Mouse (Mus musculus): Measurements from ENCODE around the gene Kiz. TPM values are rescaled to one million over a fixed set of nuclear protein-coding genes. Genes with fewer than 3 reads are reported as not detected.

Kiz gene
- total and polyA plus RNA-seq, 2 experiments from 2014 or later = 6.9 to 18.6 TPM

DNA sequence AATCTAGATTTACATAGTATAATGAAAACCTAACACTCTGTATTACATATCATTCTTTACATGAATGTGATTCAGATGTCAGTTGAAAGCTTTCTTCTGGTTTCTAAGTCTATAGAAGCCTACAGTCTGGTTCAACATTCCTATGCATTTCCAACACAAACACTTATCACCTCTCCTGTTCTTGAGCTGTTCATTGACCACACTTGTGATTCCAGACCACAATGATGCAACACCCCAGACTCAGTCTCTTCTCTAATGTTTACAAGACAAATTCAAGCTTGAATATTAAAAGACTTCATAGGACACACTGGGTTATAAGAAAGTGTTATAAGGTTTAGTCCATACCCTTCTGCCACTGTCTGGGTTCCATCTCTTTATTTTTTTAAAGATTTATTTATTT, 153.4 kb downstream of the Kiz start:
- Histone ChIP-seq H3K9ac (replicated peaks; ENCODE audit: low read length) (no peak overlapping the region), H3K9me3 (ENCODE audit: low read length) (no peaks in the 10 kb centered on the region), H3K27ac (no peak overlapping the region), H3K27me3 (ENCODE audit: insufficient read depth, low read length) (no peaks in the 10 kb centered on the region), H3K36me3 (ENCODE audit: insufficient read depth, low read length) (no peaks in the 10 kb centered on the region), H3K4me2 (ENCODE audit: low read depth, low read length) (no peak overlapping the region), H3K4me3 (ENCODE audit: low read length) (no peak overlapping the region), H3K4me1 (ENCODE audit: insufficient read depth, low read length) (peaks cover 11% of the 10 kb centered on the region; the same call in 1 of the 2 replicates)
- no peak for ATAC-seq
- no peak for DNase-seq (ENCODE audit: low spot score)
- TF ChIP-seq CTCF (IDR thresholded peaks at IDR 0.05; ENCODE audit: low read depth) = no peak

DNA sequence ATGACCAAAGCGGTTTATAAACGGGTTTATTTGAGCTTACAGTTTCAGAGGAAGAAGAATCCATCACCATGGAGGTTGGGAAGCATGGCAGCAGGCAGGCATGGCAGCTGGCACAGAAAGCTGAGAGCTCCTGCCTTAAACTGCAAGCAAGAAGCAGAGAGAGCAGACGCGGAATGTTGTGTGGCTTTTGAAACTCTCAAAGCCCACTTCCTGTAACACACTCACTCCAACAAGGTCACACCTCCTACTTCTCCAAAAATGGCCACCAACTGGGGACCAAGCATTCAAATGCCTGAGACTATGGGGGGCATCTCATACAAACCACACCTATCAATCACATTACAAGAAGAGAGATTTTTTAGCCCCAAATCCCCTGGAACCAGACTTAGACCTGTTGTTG, 154.5 kb downstream of the Kiz start:
- Histone ChIP-seq H3K9ac (replicated peaks; ENCODE audit: low read length) (no peak overlapping the region), H3K27ac (no peak overlapping the region), H3K4me2 (ENCODE audit: low read depth, low read length) (no peak overlapping the region), H3K27me3 (ENCODE audit: insufficient read depth, low read length) (no peaks in the 10 kb centered on the region), H3K9me3 (ENCODE audit: low read length) (no peaks in the 10 kb centered on the region), H3K4me1 (ENCODE audit: insufficient read depth, low read length) (peaks cover 14% of the 10 kb centered on the region; the same call in 1 of the 2 replicates), H3K36me3 (ENCODE audit: insufficient read depth, low read length) (no peaks in the 10 kb centered on the region), H3K4me3 (ENCODE audit: low read length) (no peak overlapping the region)
- TF ChIP-seq CTCF (IDR thresholded peaks at IDR 0.05; ENCODE audit: low read depth) = no peak
- no peak for DNase-seq (ENCODE audit: low spot score)
- WGBS = 94% methylated on average over 4 of the region's 4 CpGs
- ATAC-seq = no peak

DNA sequence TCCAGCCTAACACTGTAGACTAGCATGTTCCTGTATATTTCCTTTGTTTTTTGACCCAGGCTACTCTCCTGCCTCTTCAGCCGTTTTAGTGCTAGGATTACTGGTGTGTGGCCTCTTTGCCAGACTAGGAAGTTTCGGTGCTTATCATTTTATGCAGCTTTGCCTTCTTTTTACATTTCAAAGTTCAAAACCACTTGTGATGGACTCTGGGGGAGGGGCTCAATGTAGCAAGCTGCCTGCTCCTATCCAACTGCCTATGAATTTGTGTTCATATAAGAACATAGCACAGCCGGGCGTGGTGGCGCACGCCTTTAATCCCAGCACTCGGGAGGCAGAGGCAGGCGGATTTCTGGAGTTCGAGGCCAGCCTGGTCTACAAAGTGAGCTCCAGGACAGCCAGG, 155.3 kb downstream of the Kiz start:
- 96% methylated on average over 9 of the region's 9 CpGs for WGBS
- Histone ChIP-seq H3K4me3 (ENCODE audit: low read length) (no peak overlapping the region), H3K27me3 (ENCODE audit: insufficient read depth, low read length) (no peaks in the 10 kb centered on the region), H3K9ac (replicated peaks; ENCODE audit: low read length) (no peak overlapping the region), H3K27ac (no peak overlapping the region), H3K9me3 (ENCODE audit: low read length) (no peaks in the 10 kb centered on the region), H3K4me2 (ENCODE audit: low read depth, low read length) (no peak overlapping the region), H3K36me3 (ENCODE audit: insufficient read depth, low read length) (no peaks in the 10 kb centered on the region), H3K4me1 (ENCODE audit: insufficient read depth, low read length) (peaks cover 14% of the 10 kb centered on the region; the same call in 1 of the 2 replicates)
- DNase-seq (ENCODE audit: low spot score) (no peak), ATAC-seq (no peak)
- no peak for TF ChIP-seq CTCF (IDR thresholded peaks at IDR 0.05; ENCODE audit: low read depth)

DNA sequence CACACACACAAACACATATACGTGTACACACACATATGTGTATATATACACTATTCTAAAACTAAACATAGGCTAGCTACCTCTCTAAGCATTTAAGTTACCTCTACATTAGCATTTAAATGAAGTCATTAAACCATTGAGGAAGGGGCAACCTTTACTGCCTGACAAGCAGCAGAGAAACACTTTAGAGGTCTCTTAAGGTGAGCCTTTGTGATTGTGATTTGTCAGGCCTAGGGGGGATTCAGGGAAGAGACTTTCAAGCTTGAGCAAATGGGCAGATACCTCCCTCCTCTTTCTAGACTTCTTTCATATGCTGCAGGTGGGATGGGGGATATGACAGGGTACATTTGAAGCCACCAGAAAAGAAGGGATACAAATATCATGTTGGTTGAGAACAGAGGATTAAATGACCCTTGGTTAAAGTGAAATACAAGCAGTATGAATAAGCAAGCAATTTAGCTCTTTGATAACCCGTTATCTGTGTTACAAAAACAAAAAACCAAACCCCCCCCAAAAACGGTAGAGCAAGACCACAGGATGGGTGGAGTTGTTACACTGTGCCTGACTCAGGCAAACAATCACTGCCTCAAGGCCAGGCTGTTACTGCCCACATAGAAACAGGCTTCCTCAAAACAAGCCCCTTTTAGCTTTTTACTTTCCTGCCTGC, 155.9 kb downstream of the Kiz start:
- Histone ChIP-seq H3K9ac (replicated peaks; ENCODE audit: low read length) (peak overlapping the region; percentile 83), H3K9me3 (ENCODE audit: low read length) (no peaks in the 10 kb centered on the region), H3K4me1 (ENCODE audit: insufficient read depth, low read length) (peaks cover 14% of the 10 kb centered on the region; the same call in 1 of the 2 replicates), H3K36me3 (ENCODE audit: insufficient read depth, low read length) (no peaks in the 10 kb centered on the region), H3K4me2 (ENCODE audit: low read depth, low read length) (peak overlapping the region; percentile 79), H3K27me3 (ENCODE audit: insufficient read depth, low read length) (no peaks in the 10 kb centered on the region), H3K4me3 (ENCODE audit: low read length) (peak overlapping the region; percentile 95), H3K27ac (peak overlapping the region; percentile 98)
- 79% methylated on average over 3 of the region's 3 CpGs for WGBS
- no peak for ATAC-seq
- TF ChIP-seq CTCF (IDR thresholded peaks at IDR 0.05; ENCODE audit: low read depth) = no peak
- no peak for DNase-seq (ENCODE audit: low spot score)

DNA sequence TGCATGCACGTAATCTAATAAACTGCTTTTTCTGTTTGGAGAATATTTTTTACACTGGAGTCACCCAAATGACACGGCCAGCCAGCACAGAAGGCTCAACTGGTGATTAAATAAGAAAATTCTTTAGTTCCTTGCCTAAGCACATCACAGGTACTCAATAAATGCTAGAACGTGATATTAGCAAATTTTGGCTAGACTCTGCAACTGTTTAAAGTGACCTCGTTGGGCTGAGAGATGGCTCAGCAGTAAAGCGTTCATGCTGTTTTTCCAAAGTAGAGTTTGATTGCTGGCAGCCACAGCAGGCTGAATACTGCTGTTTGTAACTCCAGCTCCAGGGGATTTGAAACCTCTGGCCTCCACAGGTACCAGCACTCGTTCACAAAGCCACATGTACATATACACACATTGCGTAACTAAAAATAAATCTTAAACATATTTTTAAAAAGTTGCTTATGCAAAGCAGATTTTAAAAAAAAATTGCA, 156.5 kb downstream of the Kiz start:
- 35% methylated on average over 7 of the region's 7 CpGs for WGBS
- Histone ChIP-seq H3K4me3 (ENCODE audit: low read length) (peak overlapping the region; percentile 95), H3K36me3 (ENCODE audit: insufficient read depth, low read length) (no peaks in the 10 kb centered on the region), H3K4me1 (ENCODE audit: insufficient read depth, low read length) (peaks cover 14% of the 10 kb centered on the region; the same call in 1 of the 2 replicates), H3K4me2 (ENCODE audit: low read depth, low read length) (peak overlapping the region; percentile 79), H3K27ac (peak overlapping the region; percentile 98), H3K9me3 (ENCODE audit: low read length) (no peaks in the 10 kb centered on the region), H3K9ac (replicated peaks; ENCODE audit: low read length) (peak overlapping the region; percentile 83), H3K27me3 (ENCODE audit: insufficient read depth, low read length) (no peaks in the 10 kb centered on the region)
- no peak for TF ChIP-seq CTCF (IDR thresholded peaks at IDR 0.05; ENCODE audit: low read depth)
- no peak for ATAC-seq
- DNase-seq (ENCODE audit: low spot score) = no peak

DNA sequence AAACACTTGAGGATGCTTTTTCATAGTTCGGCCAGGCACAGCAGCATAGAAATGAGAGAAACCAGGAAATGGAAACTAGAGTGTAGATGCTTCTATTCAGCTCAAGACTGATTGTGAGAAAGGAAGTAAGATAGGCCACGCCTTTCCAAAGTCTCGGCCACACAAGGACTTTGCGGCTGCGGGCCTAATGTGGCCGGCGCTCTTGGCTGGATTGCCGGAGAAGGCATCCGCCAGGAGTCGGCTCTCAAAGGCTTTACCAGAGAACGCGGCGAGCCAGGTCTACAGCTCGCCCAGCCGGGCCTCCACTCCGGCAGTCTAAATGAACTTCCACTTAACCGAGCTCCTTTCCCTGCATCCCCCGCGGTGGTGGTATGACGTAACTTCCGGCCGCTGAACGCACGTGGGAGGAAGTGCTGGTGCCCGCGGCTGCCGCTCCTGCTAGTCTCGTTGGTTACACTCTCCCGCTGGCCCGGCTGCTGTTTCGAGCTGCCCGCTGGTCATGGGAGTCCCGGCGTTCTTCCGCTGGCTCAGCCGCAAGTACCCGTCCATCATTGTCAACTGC, 157.0 kb downstream of the Kiz start, which contains the start of gene Xrn2:
TSS of gene Xrn2 (plus strand) at position 374 of the 562 bp plus-strand sequence.
- WGBS = 0% methylated on average over 37 of the region's 37 CpGs
- Histone ChIP-seq H3K27me3 (ENCODE audit: insufficient read depth, low read length) (no peaks in the 10 kb centered on the region), H3K27ac (peak within 1 kb of the TSS; percentile 98), H3K9ac (replicated peaks; ENCODE audit: low read length) (peak within 1 kb of the TSS; percentile 83), H3K36me3 (ENCODE audit: insufficient read depth, low read length) (no peaks in the 10 kb centered on the region), H3K4me3 (ENCODE audit: low read length) (peak within 1 kb of the TSS; percentile 95), H3K4me2 (ENCODE audit: low read depth, low read length) (peak within 1 kb of the TSS; percentile 79), H3K9me3 (ENCODE audit: low read length) (no peaks in the 10 kb centered on the region), H3K4me1 (ENCODE audit: insufficient read depth, low read length) (peaks cover 14% of the 10 kb centered on the region; the same call in 1 of the 2 replicates)
- peak; percentile 98 for ATAC-seq
- peak; percentile 98 for DNase-seq (ENCODE audit: low spot score)
- TF ChIP-seq CTCF (IDR thresholded peaks at IDR 0.05; ENCODE audit: low read depth) = 0 out of 2 replicates have a peak, but pooled peaks have one; percentile 1
